Mouse (Mus musculus) CH12.LX (cell line): ENCODE data around the gene A2ml1.

ENCODE experiments used
- CTCF ChIP-seq, 2 experiments: IDR thresholded peaks in 1 of 2; conservative IDR thresholded peaks in 1 of 2; 2 replicates each; pipeline ENCODE4 v1.5.1; 2011 to 2012; ENCODE audit warnings: low read depth in 2 of 2, low read length in 2 of 2, improper control_type of control experiment in 1 of 2, inconsistent platforms in 1 of 2, mild to moderate bottlenecking in 1 of 2, moderate library complexity in 1 of 2
- E2F4 ChIP-seq: IDR thresholded peaks from 2 replicates; pipeline ENCODE4 v1.6.1; 2011; ENCODE audit warnings: low read depth, low read length, improper control_type of control experiment; ENCODE audit not compliant: insufficient replicate concordance
- EP300 ChIP-seq: IDR thresholded peaks from 2 replicates; pipeline ENCODE4 v1.6.1; 2011; ENCODE audit warnings: low read length, improper control_type of control experiment
- MAFK ChIP-seq: IDR thresholded peaks from 2 replicates; pipeline ENCODE4 v1.6.1; 2011; ENCODE audit warnings: low read length, improper control_type of control experiment; ENCODE audit not compliant: insufficient replicate concordance
- NELFE ChIP-seq: IDR thresholded peaks from 2 replicates; pipeline ENCODE4 v1.6.1; 2011; ENCODE audit warnings: low read depth, low read length, improper control_type of control experiment
- POLR2A ChIP-seq: IDR thresholded peaks from 2 replicates; pipeline ENCODE4 v1.6.1; 2011; ENCODE audit warnings: low read depth, mild to moderate bottlenecking, improper control_type of control experiment, low read length
- SIN3A ChIP-seq: IDR thresholded peaks from 2 replicates; pipeline ENCODE4 v1.6.1; 2012; ENCODE audit warnings: low read length, improper control_type of control experiment, inconsistent platforms
- USF2 ChIP-seq: conservative IDR thresholded peaks from 2 replicates; pipeline ENCODE4 v1.6.1; 2011; ENCODE audit warnings: low read depth, low read length, improper control_type of control experiment
- ZC3H11A ChIP-seq: IDR thresholded peaks from 2 replicates; pipeline ENCODE4 v1.6.1; 2012; ENCODE audit warnings: low read depth, mild to moderate bottlenecking, inconsistent platforms, low read length, improper control_type of control experiment

DNA sequence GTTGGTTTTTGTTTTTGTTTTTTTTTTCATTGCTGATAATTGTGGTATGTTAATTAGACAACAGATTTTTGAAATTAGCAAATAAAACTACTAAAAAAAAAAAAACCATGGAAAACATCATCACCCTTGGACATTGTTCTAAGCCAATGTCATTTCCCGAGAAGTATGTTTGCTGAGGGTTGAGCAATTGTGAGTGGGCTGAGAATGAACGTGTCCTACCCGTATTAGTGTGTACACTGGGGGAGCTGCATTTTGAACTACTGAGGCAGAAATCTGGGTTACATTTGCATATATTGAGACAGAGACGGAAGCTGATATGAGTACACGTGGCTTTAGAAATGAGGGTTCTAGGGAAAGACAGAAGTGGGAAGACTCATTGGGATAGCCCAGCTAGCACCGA lies 48.1 kb downstream of the A2ml1 start:
- TF ChIP-seq POLR2A (no peak), ZC3H11A (no peak), MAFK (no peak), CTCF (conservative IDR thresholded peaks at IDR 0.05 in 1 of 2, IDR thresholded peaks at IDR 0.05 in 1 of 2; ENCODE audit: low read depth in 2 of 2, low read length in 2 of 2) (no peak), E2F4 (no peak), SIN3A (no peak), NELFE (no peak), USF2 (no peak), EP300 (no peak)
